Comparison of ENCODE assay signal across 11 mouse cellular contexts in genomic region chr16:93818691-93819324, GRCm38 (mm10). TPM values are rescaled to one million over a fixed set of nuclear protein-coding genes. Genes with fewer than 3 reads are reported as not detected.
DNase-seq lines count a peak whose midpoint lies in the region; ATAC-seq lines count a peak whose summit lies in the region.
"Had no signal": no experiment of that assay in that cellular context is flagged by ENCODE, and none has a peak within 500 bp of the region (broad histone marks: within the 10 kb centered on the region; RNA-seq: fewer than 3 reads in every experiment).

No protein-coding gene starts in this region.

- no peaks in the 10 kb centered on the region for H3K9me3 ChIP-seq in limb, embryonic 11.5 days (ENCODE audit: control insufficient read depth, low read length)
- peaks cover 7% of the 10 kb centered on the region for H3K9me3 ChIP-seq in neural tube, embryonic 12.5 days
- H3K9me3 ChIP-seq in forebrain, embryonic 15.5 days: no peaks in the 10 kb centered on the region
- H3K9me3 ChIP-seq: embryonic facial prominence, embryonic 12.5 days had no signal

- peak overlapping the region; percentile 7; the same call in 1 of the 2 replicates for H3K9ac ChIP-seq in limb, embryonic 11.5 days (ENCODE audit: low read length)
- H3K9ac ChIP-seq in neural tube, embryonic 12.5 days: no peak overlapping the region
- no peak overlapping the region for H3K9ac ChIP-seq in forebrain, embryonic 15.5 days (replicated peaks)
- H3K9ac ChIP-seq: embryonic facial prominence, embryonic 12.5 days; heart, embryonic 13.5 days had no signal

- ATAC-seq in common myeloid progenitor, adult 5-6 weeks (replicated peaks; ENCODE audit: low read depth, poor library complexity, severe bottlenecking): peak; percentile 41
- no peak for ATAC-seq in limb, embryonic 11.5 days (ENCODE audit: insufficient number of reproducible peaks, low FRiP score, low TSS enrichment, low read depth)
- ATAC-seq in neural tube, embryonic 12.5 days (ENCODE audit: low FRiP score, low read depth): no peak
- no peak for ATAC-seq in forebrain, embryonic 15.5 days (replicated peaks)
- ATAC-seq: CD4-positive, CD25-positive, alpha-beta regulatory T cell, adult 4 months had no signal

- 5% methylated on average over 12 of the region's 12 CpGs for WGBS in limb, embryonic 11.5 days
- WGBS in neural tube, embryonic 12.5 days: 3% methylated on average over 12 of the region's 12 CpGs
- WGBS in forebrain, embryonic 15.5 days: 50% methylated on average over 12 of the region's 12 CpGs

- no peak overlapping the region for H3K27ac ChIP-seq in limb, embryonic 11.5 days (replicated peaks; ENCODE audit: low read depth, low read length)
- no peak overlapping the region for H3K27ac ChIP-seq in neural tube, embryonic 12.5 days
- H3K27ac ChIP-seq in forebrain, embryonic 15.5 days (replicated peaks): no peak overlapping the region
- H3K27ac ChIP-seq: embryonic facial prominence, embryonic 12.5 days; heart, embryonic 13.5 days had no signal

- H3K36me3 ChIP-seq in limb, embryonic 11.5 days (ENCODE audit: control insufficient read depth, insufficient read depth, low read length): no peaks in the 10 kb centered on the region
- no peaks in the 10 kb centered on the region for H3K36me3 ChIP-seq in neural tube, embryonic 12.5 days
- no peaks in the 10 kb centered on the region for H3K36me3 ChIP-seq in forebrain, embryonic 15.5 days
- H3K36me3 ChIP-seq: embryonic facial prominence, embryonic 12.5 days; heart, embryonic 13.5 days had no signal

- H3K4me1 ChIP-seq in limb, embryonic 11.5 days (ENCODE audit: control insufficient read depth, insufficient read depth, low read length): peaks cover 8% of the 10 kb centered on the region
- peaks cover 18% of the 10 kb centered on the region; the same call in 1 of the 2 replicates for H3K4me1 ChIP-seq in neural tube, embryonic 12.5 days
- H3K4me1 ChIP-seq in forebrain, embryonic 15.5 days: peaks cover 9% of the 10 kb centered on the region; the same call in 1 of the 2 replicates

- no peaks in the 10 kb centered on the region for H3K27me3 ChIP-seq in limb, embryonic 11.5 days (ENCODE audit: control insufficient read depth, insufficient read depth, low read length)
- H3K27me3 ChIP-seq in neural tube, embryonic 12.5 days (replicated peaks): no peaks in the 10 kb centered on the region
- no peaks in the 10 kb centered on the region for H3K27me3 ChIP-seq in forebrain, embryonic 15.5 days
- H3K27me3 ChIP-seq: embryonic facial prominence, embryonic 12.5 days; heart, embryonic 13.5 days had no signal

- peak; percentile 16 for DNase-seq in kidney, adult 18-20 months
- DNase-seq in kidney, adult 8-10 months: no peak
- no peak for DNase-seq in limb, embryonic 11.5 days (ENCODE audit: low spot score)
- no peak for DNase-seq in thymus, postnatal 14 days
- no peak for DNase-seq in frontal cortex, postnatal 25 days (ENCODE audit: low spot score in 2 of 2)

- no peak overlapping the region for H3K4me3 ChIP-seq in limb, embryonic 11.5 days (ENCODE audit: low read depth, low read length)
- H3K4me3 ChIP-seq in neural tube, embryonic 12.5 days: no peak overlapping the region
- no peak overlapping the region for H3K4me3 ChIP-seq in forebrain, embryonic 15.5 days
- H3K4me3 ChIP-seq: embryonic facial prominence, embryonic 12.5 days; heart, embryonic 13.5 days had no signal

- H3K4me2 ChIP-seq in limb, embryonic 11.5 days (ENCODE audit: low read depth, severe bottlenecking): peak overlapping the region; percentile 15; the same call in 1 of the 2 replicates
- H3K4me2 ChIP-seq in neural tube, embryonic 12.5 days (replicated peaks): peak overlapping the region; percentile 32
- H3K4me2 ChIP-seq in forebrain, embryonic 15.5 days (replicated peaks): no peak overlapping the region
- H3K4me2 ChIP-seq: embryonic facial prominence, embryonic 12.5 days; heart, embryonic 13.5 days had no signal

RNA-seq across cellular contexts. Expression of gene Morc3, which starts 13.1 kb away (rescaled TPM):
- total RNA-seq in common myeloid progenitor, adult 5-6 weeks (2017): 123 and 218 TPM in 2 replicates
- 29.3 and 34.2 TPM in 2 replicates for polyA plus RNA-seq in limb, embryonic 11.5 days (2014; fragmentation: Nextera tagmentation; extraction: Ambion mirVana)
- polyA plus RNA-seq in neural tube, embryonic 12.5 days (2016; fragmentation: Nextera tagmentation; extraction: Ambion mirVana): 33.2 and 33.5 TPM in 2 replicates
- polyA plus RNA-seq in forebrain, embryonic 15.5 days (2015; fragmentation: Nextera tagmentation; extraction: Ambion mirVana): 36.3 and 41.5 TPM in 2 replicates
